Mouse (Mus musculus): Measurements from ENCODE around the gene Dmrtb1. TPM values are rescaled to one million over a fixed set of nuclear protein-coding genes. Genes with fewer than 3 reads are reported as not detected.

The Dmrtb1 gene
- polyA plus RNA-seq (2015; fragmentation: Nextera tagmentation; extraction: Ambion mirVana), result not detected in 2 replicates

- Histone ChIP-seq H3K27me3 (peaks cover 6% of the 10 kb centered on the region), H3K4me1 (peaks cover 6% of the 10 kb centered on the region; the same call in 1 of the 2 replicates), H3K27ac (no peak within 1 kb of the TSS), H3K9me3 (replicated peaks) (no peaks in the 10 kb centered on the region), H3K9ac (no peak within 1 kb of the TSS), H3K4me2 (no peak within 1 kb of the TSS), H3K4me3 (replicated peaks) (no peak within 1 kb of the TSS), H3K36me3 (no peaks in the 10 kb centered on the region)
- WGBS, result 91% methylated on average over 14 of the region's 14 CpGs
- no peak for ATAC-seq (replicated peaks; ENCODE audit: low FRiP score)
These were observed at the start of gene Dmrtb1 for GRCm38 (mm10) chr4:107684130-107684529. Gene Dmrtb1, minus strand, starts transcription at chr4:107684230.

- no peak overlapping the region for H3K9ac ChIP-seq
- WGBS, result 23% methylated on average over 3 of the region's 3 CpGs
- H3K4me2 ChIP-seq, result no peak overlapping the region
- no peak overlapping the region for H3K27ac ChIP-seq
- H3K9me3 ChIP-seq (replicated peaks), result no peaks in the 10 kb centered on the region
- H3K4me1 ChIP-seq, result peaks cover 24% of the 10 kb centered on the region
- H3K36me3 ChIP-seq, result no peaks in the 10 kb centered on the region
- no peak overlapping the region for H3K4me3 ChIP-seq (replicated peaks)
- peaks cover 12% of the 10 kb centered on the region; the same call in 1 of the 2 replicates for H3K27me3 ChIP-seq
- no peak for ATAC-seq (replicated peaks; ENCODE audit: low FRiP score)
These were observed 49.6 kb upstream of the Dmrtb1 start for GRCm38 (mm10) chr4:107733603-107734002.

GRCm38 (mm10) chr4:107732624-107733023, 48.6 kb upstream of the Dmrtb1 start:
- 12% methylated on average over 4 of the region's 4 CpGs for WGBS
- H3K27ac ChIP-seq, result no peak overlapping the region
- no peak; the same call in 1 of the 2 replicates for ATAC-seq (replicated peaks; ENCODE audit: low FRiP score)

GRCm38 (mm10) chr4:107732182-107732581, 48.2 kb upstream of the Dmrtb1 start:
- Histone ChIP-seq H3K4me3 (replicated peaks) (no peak overlapping the region), H3K36me3 (no peaks in the 10 kb centered on the region), H3K4me2 (no peak overlapping the region), H3K9me3 (replicated peaks) (no peaks in the 10 kb centered on the region), H3K4me1 (peaks cover 24% of the 10 kb centered on the region), H3K9ac (no peak overlapping the region), H3K27ac (no peak overlapping the region), H3K27me3 (peaks cover 12% of the 10 kb centered on the region; the same call in 1 of the 2 replicates)
- 16% methylated on average over 4 of the region's 4 CpGs for WGBS
- ATAC-seq (replicated peaks; ENCODE audit: low FRiP score), result no peak; the same call in 1 of the 2 replicates

More at GRCm38 (mm10) chr4:107732624-107733023, 48.6 kb upstream of the Dmrtb1 start:
- Histone ChIP-seq H3K4me3 (replicated peaks) (no peak overlapping the region), H3K27me3 (peaks cover 12% of the 10 kb centered on the region; the same call in 1 of the 2 replicates), H3K4me1 (peaks cover 24% of the 10 kb centered on the region), H3K9ac (no peak overlapping the region), H3K9me3 (replicated peaks) (no peaks in the 10 kb centered on the region), H3K36me3 (no peaks in the 10 kb centered on the region), H3K4me2 (no peak overlapping the region)

GRCm38 (mm10) chr4:107731088-107731465, 47.0 kb upstream of the Dmrtb1 start:
- ATAC-seq (replicated peaks; ENCODE audit: low FRiP score), result no peak
- 60% methylated on average over 8 of the region's 8 CpGs for WGBS

GRCm38 (mm10) chr4:107730391-107731087, 46.5 kb upstream of the Dmrtb1 start:
- H3K27me3 ChIP-seq, result peaks cover 12% of the 10 kb centered on the region; the same call in 1 of the 2 replicates
- no peak for ATAC-seq (replicated peaks; ENCODE audit: low FRiP score)
- peaks cover 24% of the 10 kb centered on the region for H3K4me1 ChIP-seq
- no peak overlapping the region for H3K4me2 ChIP-seq
- 79% methylated on average over 15 of the region's 15 CpGs for WGBS
- H3K9ac ChIP-seq, result no peak overlapping the region
- no peak overlapping the region for H3K27ac ChIP-seq
- no peaks in the 10 kb centered on the region for H3K9me3 ChIP-seq (replicated peaks)
- H3K36me3 ChIP-seq, result no peaks in the 10 kb centered on the region
- H3K4me3 ChIP-seq (replicated peaks), result no peak overlapping the region

More at GRCm38 (mm10) chr4:107731088-107731465, 47.0 kb upstream of the Dmrtb1 start:
- Histone ChIP-seq H3K4me1 (peaks cover 24% of the 10 kb centered on the region), H3K9me3 (replicated peaks) (no peaks in the 10 kb centered on the region), H3K27me3 (peaks cover 12% of the 10 kb centered on the region; the same call in 1 of the 2 replicates), H3K27ac (no peak overlapping the region), H3K9ac (no peak overlapping the region), H3K4me2 (no peak overlapping the region), H3K4me3 (replicated peaks) (no peak overlapping the region), H3K36me3 (no peaks in the 10 kb centered on the region)

GRCm38 (mm10) chr4:107725432-107725831, 41.4 kb upstream of the Dmrtb1 start:
- WGBS, result 51% methylated on average over 9 of the region's 9 CpGs
- H3K27me3 ChIP-seq, result no peaks in the 10 kb centered on the region

GRCm38 (mm10) chr4:107720043-107720830, 36.2 kb upstream of the Dmrtb1 start:
- H3K4me3 ChIP-seq (replicated peaks), result no peak overlapping the region
- no peak overlapping the region for H3K27ac ChIP-seq
- H3K9ac ChIP-seq, result no peak overlapping the region
- peaks cover 6% of the 10 kb centered on the region; the same call in 1 of the 2 replicates for H3K4me1 ChIP-seq
- no peaks in the 10 kb centered on the region for H3K27me3 ChIP-seq
- WGBS, result 77% methylated on average over 11 of the region's 11 CpGs
- H3K36me3 ChIP-seq, result no peaks in the 10 kb centered on the region
- no peaks in the 10 kb centered on the region for H3K9me3 ChIP-seq (replicated peaks)
- no peak for ATAC-seq (replicated peaks; ENCODE audit: low FRiP score)
- H3K4me2 ChIP-seq, result no peak overlapping the region

More at GRCm38 (mm10) chr4:107725432-107725831, 41.4 kb upstream of the Dmrtb1 start:
- H3K27ac ChIP-seq, result no peak overlapping the region
- no peak for ATAC-seq (replicated peaks; ENCODE audit: low FRiP score)
- no peaks in the 10 kb centered on the region for H3K9me3 ChIP-seq (replicated peaks)
- no peak overlapping the region for H3K4me3 ChIP-seq (replicated peaks)
- H3K4me1 ChIP-seq, result no peaks in the 10 kb centered on the region
- no peak overlapping the region for H3K9ac ChIP-seq
- H3K4me2 ChIP-seq, result no peak overlapping the region
- H3K36me3 ChIP-seq, result no peaks in the 10 kb centered on the region

GRCm38 (mm10) chr4:107719161-107719560, 35.1 kb upstream of the Dmrtb1 start:
- H3K4me1 ChIP-seq, result peaks cover 6% of the 10 kb centered on the region; the same call in 1 of the 2 replicates
- 75% methylated on average over 5 of the region's 5 CpGs for WGBS
- H3K27me3 ChIP-seq, result no peaks in the 10 kb centered on the region
- H3K4me3 ChIP-seq (replicated peaks), result no peak overlapping the region
- peak overlapping the region; percentile 42; the same call in 1 of the 2 replicates for H3K27ac ChIP-seq
- ATAC-seq (replicated peaks; ENCODE audit: low FRiP score), result no peak
- peak overlapping the region; percentile 10; the same call in 1 of the 2 replicates for H3K4me2 ChIP-seq
- no peaks in the 10 kb centered on the region for H3K36me3 ChIP-seq
- H3K9ac ChIP-seq, result no peak overlapping the region
- no peaks in the 10 kb centered on the region for H3K9me3 ChIP-seq (replicated peaks)

- Histone ChIP-seq H3K36me3 (no peaks in the 10 kb centered on the region), H3K27ac (peak overlapping the region; percentile 42; the same call in 1 of the 2 replicates), H3K4me3 (replicated peaks) (no peak overlapping the region), H3K27me3 (no peaks in the 10 kb centered on the region), H3K9me3 (replicated peaks) (no peaks in the 10 kb centered on the region), H3K9ac (no peak overlapping the region), H3K4me1 (peaks cover 6% of the 10 kb centered on the region; the same call in 1 of the 2 replicates), H3K4me2 (peak overlapping the region; percentile 10; the same call in 1 of the 2 replicates)
- WGBS, result 66% methylated on average over 8 of the region's 8 CpGs
- no peak for ATAC-seq (replicated peaks; ENCODE audit: low FRiP score)
These were observed 34.7 kb upstream of the Dmrtb1 start for GRCm38 (mm10) chr4:107718720-107719119.

- no peaks in the 10 kb centered on the region for H3K9me3 ChIP-seq (replicated peaks)
- peaks cover 6% of the 10 kb centered on the region; the same call in 1 of the 2 replicates for H3K4me1 ChIP-seq
- no peak overlapping the region for H3K27ac ChIP-seq
- 71% methylated on average over 8 of the region's 8 CpGs for WGBS
- H3K4me3 ChIP-seq (replicated peaks), result no peak overlapping the region
- no peaks in the 10 kb centered on the region for H3K27me3 ChIP-seq
- H3K9ac ChIP-seq, result no peak overlapping the region
- no peak for ATAC-seq (replicated peaks; ENCODE audit: low FRiP score)
- no peaks in the 10 kb centered on the region for H3K36me3 ChIP-seq
- H3K4me2 ChIP-seq, result no peak overlapping the region
These were observed 33.8 kb upstream of the Dmrtb1 start for GRCm38 (mm10) chr4:107717718-107718313.

Data from kidney, embryonic 15.5 days (tissue).